Mouse (Mus musculus) forebrain, embryonic 14.5 days (tissue): ENCODE measurements at regions not wholly inside any gene's neighbourhood (a gene's known extent, or its start where the extent isn't known, plus 50 kb on each side); places are given as distances from the start of the nearest gene placed in this dataset.

Source experiments
- ATAC-seq: fragments of 200-750 bp; cut with Nextera tagmentation; 2 replicates; pipeline ENCODE4 v1.8.0; 2017; ENCODE audit warnings: mild to moderate bottlenecking, moderate library complexity
- DNase-seq: peaks from one replicate; pipeline ENCODE4 v3.0.0-alpha.2; 2015; ENCODE audit warnings: low spot score
- H3K27ac ChIP-seq: fragments of 300-500 bp; sonication (generic); 2 replicates; pipeline ENCODE4 v1.5.1; 2014; ENCODE audit warnings: low read depth, mild to moderate bottlenecking, control low read depth, low read length, moderate library complexity
- H3K27me3 ChIP-seq: fragments of 300-500 bp; sonication (generic); replicated peaks from 2 replicates; pipeline ENCODE4 v1.6.1; 2014; ENCODE audit warnings: low read length, control low read depth, mixed read lengths; ENCODE audit not compliant: control insufficient read depth, insufficient read depth
- H3K36me3 ChIP-seq: fragments of 300-500 bp; sonication (generic); 2 replicates; pipeline ENCODE4 v1.6.1; 2014; ENCODE audit warnings: low read length, control low read depth; ENCODE audit not compliant: control insufficient read depth, insufficient read depth
- H3K4me1 ChIP-seq: fragments of 300-500 bp; sonication (generic); 2 replicates; pipeline ENCODE4 v1.6.1; 2014; ENCODE audit warnings: antibody characterized with exemption, low read length, control low read depth; ENCODE audit not compliant: control insufficient read depth, insufficient read depth
- H3K4me2 ChIP-seq: fragments of 300-500 bp; sonication (generic); 2 replicates; pipeline ENCODE4 v1.6.1; 2014; ENCODE audit warnings: mild to moderate bottlenecking, control low read depth, low read length
- H3K4me3 ChIP-seq: fragments of 300-500 bp; sonication (generic); 2 replicates; pipeline ENCODE4 v1.5.1; 2014; ENCODE audit warnings: low read depth, low read length, control low read depth
- H3K9ac ChIP-seq: fragments of 300-500 bp; sonication (generic); 2 replicates; pipeline ENCODE4 v1.6.1; 2014; ENCODE audit warnings: mild to moderate bottlenecking, low read length, control low read depth, moderate library complexity
- H3K9me3 ChIP-seq: fragments of 300-500 bp; sonication (generic); replicated peaks from 2 replicates; pipeline ENCODE4 v1.6.1; 2016; ENCODE audit warnings: low read length, control low read depth, mixed read lengths; ENCODE audit not compliant: control insufficient read depth
- WGBS: fragments of 180-500 bp; shearing (Covaris S2); extraction: QIAGEN DNeasy Blood & Tissue Kit; methylation state at CpG from one replicate; pipeline ENCODE4 v1.1.7; 2014; 5-methylcytosine and 5-hydroxymethylcytosine counted together

DNA sequence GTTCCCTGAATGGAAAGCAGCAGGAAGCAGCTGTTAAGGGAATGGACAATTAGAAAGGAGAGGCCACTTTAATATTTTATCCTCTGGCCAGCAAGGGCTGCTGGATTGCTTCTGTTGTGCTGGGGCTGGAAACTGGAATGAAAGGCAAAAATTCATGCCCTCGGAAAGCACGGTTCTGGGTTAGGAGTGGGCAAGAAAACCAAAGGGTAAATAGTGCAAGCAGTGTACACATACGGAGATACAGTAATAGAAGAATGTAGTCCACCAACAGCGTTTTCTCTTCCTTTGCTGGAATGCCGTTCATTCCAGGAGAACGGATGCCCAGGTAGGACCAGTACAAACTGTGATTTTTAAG lies 50.8 kb upstream of the Zfr start:
- H3K4me2 ChIP-seq = no peak overlapping the region
- no peaks in the 10 kb centered on the region for H3K36me3 ChIP-seq
- H3K4me3 ChIP-seq = no peak overlapping the region
- H3K4me1 ChIP-seq = no peaks in the 10 kb centered on the region
- peak overlapping the region; percentile 40; the same call in 1 of the 2 replicates for H3K27ac ChIP-seq
- no peak overlapping the region for H3K9ac ChIP-seq
- 69% methylated on average over 6 of the region's 6 CpGs for WGBS
- DNase-seq (no peak), ATAC-seq (no peak; the same call in none of the 2 replicates)
- H3K27me3 ChIP-seq = no peaks in the 10 kb centered on the region
- no peaks in the 10 kb centered on the region for H3K9me3 ChIP-seq

DNA sequence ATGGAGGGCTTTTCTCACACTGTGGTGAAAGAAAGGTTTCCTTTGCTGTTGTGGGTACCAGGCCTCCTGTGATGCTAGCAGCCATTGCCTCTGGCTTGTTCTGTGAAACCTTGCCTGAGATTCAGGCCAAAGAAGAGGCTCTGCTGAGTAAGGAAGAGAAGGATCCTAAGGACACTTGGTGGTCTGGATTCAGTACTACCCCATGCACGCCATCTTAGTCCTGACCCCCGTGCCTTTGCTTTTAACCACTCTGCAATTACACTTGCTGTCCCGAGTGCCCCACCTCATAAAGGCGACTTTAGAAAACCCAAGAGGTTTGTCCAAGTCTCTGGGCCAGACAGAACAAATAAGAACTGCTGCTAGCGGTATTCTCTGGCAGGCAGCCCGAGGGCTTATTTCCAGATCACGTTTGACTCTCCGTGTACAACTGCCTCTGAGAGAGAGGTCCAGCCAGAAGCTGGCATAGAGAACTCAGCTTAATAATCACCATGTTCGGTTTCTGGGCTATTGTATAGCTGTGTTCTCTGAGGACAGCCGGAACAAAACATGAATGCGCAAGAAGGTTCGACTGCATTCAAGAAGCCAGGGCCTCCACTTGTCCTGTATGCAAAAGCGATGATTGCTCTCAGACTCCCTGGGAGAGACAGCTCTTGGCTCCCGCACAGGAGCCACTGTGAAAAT lies 51.3 kb upstream of the Zfr start:
- 39% methylated on average over 14 of the region's 14 CpGs for WGBS

DNA sequence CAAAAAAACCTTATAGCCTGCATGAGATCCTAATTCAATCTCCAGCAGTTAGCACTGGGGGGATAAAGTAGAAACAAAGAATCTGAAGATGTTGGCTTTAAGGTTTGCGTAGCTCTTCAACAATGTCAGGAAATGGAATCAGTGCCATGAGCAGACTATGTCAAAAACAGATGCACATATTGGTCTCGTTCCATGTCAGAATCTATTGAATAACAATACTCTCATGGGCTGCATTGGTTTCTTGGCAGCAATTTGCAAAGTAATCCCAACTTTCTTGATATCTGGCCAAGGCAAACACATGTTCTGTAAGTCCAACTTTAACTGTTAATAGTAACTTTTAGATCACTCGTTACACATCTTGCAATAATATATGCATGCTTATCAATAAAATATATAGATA lies 58.1 kb upstream of the Sub1 start:
- no peak overlapping the region for H3K9ac ChIP-seq
- DNase-seq (no peak), ATAC-seq (no peak)
- H3K9me3 ChIP-seq = no peaks in the 10 kb centered on the region
- whole genome bisulfite sequencing = 89% methylated on average over 3 of the region's 3 CpGs
- no peak overlapping the region for H3K4me2 ChIP-seq
- no peak overlapping the region for H3K4me3 ChIP-seq
- no peaks in the 10 kb centered on the region for H3K36me3 ChIP-seq
- no peak overlapping the region for H3K27ac ChIP-seq
- no peaks in the 10 kb centered on the region for H3K27me3 ChIP-seq
- H3K4me1 ChIP-seq = no peaks in the 10 kb centered on the region

More for the DNA sequence above, 51.3 kb upstream of the Zfr start:
- Histone ChIP-seq H3K9me3 (no peaks in the 10 kb centered on the region), H3K9ac (no peak overlapping the region), H3K4me3 (no peak overlapping the region), H3K27me3 (no peaks in the 10 kb centered on the region), H3K36me3 (no peaks in the 10 kb centered on the region), H3K4me1 (no peaks in the 10 kb centered on the region), H3K4me2 (no peak overlapping the region), H3K27ac (peak overlapping the region; percentile 40; the same call in 1 of the 2 replicates)
- peak; percentile 70 for DNase-seq
- ATAC-seq = peak; percentile 83; the same call in 1 of the 2 replicates

DNA sequence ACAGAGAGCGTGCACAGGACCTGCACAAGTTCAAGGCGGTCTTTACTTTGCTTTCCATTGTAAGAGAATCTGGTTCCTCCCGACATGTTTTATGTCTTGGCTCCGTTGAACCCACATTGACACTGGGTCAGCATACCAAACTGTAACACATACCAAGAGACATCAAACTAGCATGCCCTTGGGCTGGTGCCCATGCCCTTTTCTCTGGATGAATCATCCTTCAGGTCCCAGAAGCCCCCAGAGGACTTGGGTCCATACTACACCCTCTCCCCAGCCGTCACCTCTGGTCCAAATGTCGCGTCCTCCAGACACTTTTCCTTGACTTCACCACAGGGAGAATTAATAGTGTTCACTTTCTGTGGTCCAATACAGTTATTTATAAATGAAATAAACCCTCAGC lies 56.8 kb upstream of the Sub1 start:
- DNase-seq (no peak), ATAC-seq (no peak)
- Histone ChIP-seq H3K9me3 (no peaks in the 10 kb centered on the region), H3K27ac (no peak overlapping the region), H3K4me1 (no peaks in the 10 kb centered on the region), H3K27me3 (no peaks in the 10 kb centered on the region), H3K36me3 (no peaks in the 10 kb centered on the region), H3K4me2 (no peak overlapping the region), H3K4me3 (no peak overlapping the region), H3K9ac (no peak overlapping the region)
- WGBS = 93% methylated on average over 7 of the region's 7 CpGs

DNA sequence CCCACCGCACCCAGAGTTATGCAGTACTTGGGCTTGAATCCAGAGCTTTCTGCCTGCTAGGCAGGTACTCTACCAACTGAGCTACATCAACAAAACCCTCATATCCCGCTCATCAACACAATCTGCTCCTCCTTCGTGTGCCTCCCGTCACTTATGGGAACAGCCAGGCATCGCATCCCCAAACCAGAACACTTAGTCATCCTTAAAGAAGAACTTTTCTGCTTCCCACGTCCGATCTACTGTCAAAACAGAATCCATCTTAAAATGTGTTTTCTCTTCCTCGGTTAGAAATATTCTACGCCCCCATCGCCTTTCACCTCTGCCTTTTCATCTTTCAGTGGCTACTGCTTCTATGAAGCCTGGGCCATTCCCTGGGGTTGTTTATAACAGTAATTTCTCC lies 52.2 kb upstream of the Sub1 start:
- H3K4me3 ChIP-seq = no peak overlapping the region
- H3K9me3 ChIP-seq = no peaks in the 10 kb centered on the region
- H3K36me3 ChIP-seq = no peaks in the 10 kb centered on the region
- H3K9ac ChIP-seq = no peak overlapping the region
- ATAC-seq (no peak), DNase-seq (no peak)
- no peak overlapping the region for H3K27ac ChIP-seq
- WGBS = 92% methylated on average over 10 of the region's 10 CpGs
- H3K4me1 ChIP-seq = no peaks in the 10 kb centered on the region
- no peak overlapping the region for H3K4me2 ChIP-seq
- no peaks in the 10 kb centered on the region for H3K27me3 ChIP-seq

DNA sequence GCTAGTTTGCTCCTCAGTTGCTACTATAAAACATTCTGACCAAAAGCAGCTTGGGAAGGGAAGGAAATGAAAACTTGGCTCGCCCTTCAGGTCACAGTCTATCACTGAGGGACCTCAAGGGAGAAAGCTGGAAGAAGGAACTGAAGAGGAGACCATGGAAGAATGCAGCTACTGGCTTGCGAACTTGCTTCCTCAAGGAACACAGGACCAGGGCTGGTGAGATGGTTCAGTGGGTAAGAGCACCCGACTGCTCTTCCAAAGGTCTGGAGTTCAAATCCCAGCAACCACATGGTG lies 51.4 kb upstream of the Sub1 start:
- H3K27me3 ChIP-seq = no peaks in the 10 kb centered on the region
- H3K4me1 ChIP-seq = no peaks in the 10 kb centered on the region
- no peak overlapping the region for H3K9ac ChIP-seq
- no peak overlapping the region for H3K4me2 ChIP-seq
- H3K9me3 ChIP-seq = no peaks in the 10 kb centered on the region
- H3K4me3 ChIP-seq = no peak overlapping the region
- DNase-seq (no peak), ATAC-seq (no peak)
- no peak overlapping the region for H3K27ac ChIP-seq
- WGBS = 93% methylated on average over 3 of the region's 3 CpGs
- H3K36me3 ChIP-seq = no peaks in the 10 kb centered on the region

DNA sequence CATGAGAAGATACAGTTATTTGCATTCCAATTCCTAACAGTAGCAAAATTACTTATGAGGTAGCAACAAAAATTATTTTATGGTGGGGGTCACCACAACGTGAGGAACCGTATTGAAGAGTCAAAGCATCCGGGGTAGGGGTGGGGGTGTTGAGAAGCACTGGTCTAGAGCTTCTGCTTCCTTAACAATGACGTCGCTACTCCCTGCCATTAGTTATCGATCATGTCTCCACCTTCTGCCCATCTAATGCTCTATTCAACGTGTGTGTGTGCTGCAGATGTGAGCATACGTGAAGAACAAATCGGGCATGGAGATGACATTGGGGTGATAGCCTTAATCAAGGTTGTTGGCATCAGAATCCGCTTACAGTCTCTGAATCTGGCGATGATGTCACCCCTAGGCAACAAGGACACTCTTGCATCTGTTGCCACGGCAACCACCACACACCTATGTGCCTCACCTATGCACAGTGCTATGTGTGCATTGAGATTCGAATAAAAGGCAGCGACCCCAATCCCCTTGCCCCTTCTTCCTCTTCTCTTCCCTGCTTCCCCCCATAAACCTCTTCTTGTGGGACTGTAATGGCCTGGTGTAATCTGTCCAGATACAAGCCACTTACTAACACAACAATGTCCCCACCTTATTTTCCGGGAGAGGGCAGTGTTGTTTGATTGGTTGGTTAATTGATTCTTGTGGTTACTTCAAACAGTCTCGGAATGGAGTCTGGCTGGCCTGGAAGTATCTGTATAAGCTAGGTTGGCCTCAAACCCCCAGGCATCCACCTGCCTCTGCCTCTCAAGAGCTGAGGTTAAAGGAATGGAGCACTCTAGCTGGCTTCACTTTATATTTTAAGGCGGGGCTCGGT lies 50.8 kb upstream of the Sub1 start:
- Histone ChIP-seq H3K27me3 (no peaks in the 10 kb centered on the region), H3K4me1 (no peaks in the 10 kb centered on the region), H3K4me2 (no peak overlapping the region), H3K9ac (no peak overlapping the region), H3K4me3 (no peak overlapping the region), H3K36me3 (no peaks in the 10 kb centered on the region), H3K27ac (no peak overlapping the region), H3K9me3 (no peaks in the 10 kb centered on the region)
- 89% methylated on average over 18 of the region's 18 CpGs for WGBS
- DNase-seq = no peak
- ATAC-seq = 0 out of 2 replicates have a peak, but pooled peaks have one; percentile 34
